Mouse (Mus musculus) liver, embryonic 14.5 days (tissue): ENCODE data around the gene Efcab9. TPM values are rescaled to one million over a fixed set of nuclear protein-coding genes. Genes with fewer than 3 reads are reported as not detected.

Experiments used
- ATAC-seq: fragments of 200-750 bp; cut with Nextera tagmentation; 2 replicates; pipeline ENCODE4 v1.8.0; 2017; ENCODE audit warnings: moderate number of reproducible peaks, mild to moderate bottlenecking, moderate library complexity; ENCODE audit not compliant: insufficient read depth
- DNase-seq, 3 experiments: peaks; one replicate each; pipeline ENCODE4 v3.0.0-alpha.2; 2012 to 2013; ENCODE audit warnings: low read depth in 3 of 3, low spot score in 3 of 3
- H3K27ac ChIP-seq: fragments of 300-500 bp; sonication (generic); 2 replicates; pipeline ENCODE4 v1.5.1; 2014; ENCODE audit warnings: moderate library complexity, mild to moderate bottlenecking, control low read depth, inconsistent platforms
- H3K27me3 ChIP-seq: fragments of 300-500 bp; sonication (generic); 2 replicates; pipeline ENCODE4 v1.6.1; 2014; ENCODE audit warnings: mild to moderate bottlenecking, low read length, moderate library complexity; ENCODE audit not compliant: control insufficient read depth, insufficient read depth
- H3K36me3 ChIP-seq: fragments of 300-500 bp; sonication (generic); replicated peaks from 2 replicates; pipeline ENCODE4 v1.6.1; 2014; ENCODE audit warnings: low read depth; ENCODE audit not compliant: control insufficient read depth, insufficient read depth
- H3K4me1 ChIP-seq, 2 experiments: fragments of 200-500 bp in 1 of 2; fragments of 300-500 bp in 1 of 2; sonication (generic) in 1 of 2; replicated peaks; 2 replicates each; pipeline ENCODE4 v1.6.1; 2012 to 2014; ENCODE audit warnings: antibody characterized with exemption in 1 of 2, inconsistent platforms in 1 of 2, low read length in 1 of 2; ENCODE audit not compliant: control insufficient read depth in 2 of 2, insufficient read depth in 2 of 2
- H3K4me2 ChIP-seq: fragments of 300-500 bp; sonication (generic); 2 replicates; pipeline ENCODE4 v1.6.1; 2014; ENCODE audit warnings: low read depth, mild to moderate bottlenecking, control low read depth, moderate library complexity
- H3K4me3 ChIP-seq, 2 experiments: fragments of 200-500 bp in 1 of 2; fragments of 300-500 bp in 1 of 2; sonication (generic) in 1 of 2; 2 replicates each; pipeline ENCODE4 v1.5.1; 2012 to 2014; ENCODE audit warnings: low read depth in 2 of 2, low read length in 2 of 2, mild to moderate bottlenecking in 2 of 2, control low read depth in 1 of 2, inconsistent platforms in 1 of 2, moderate library complexity in 1 of 2; ENCODE audit not compliant: insufficient read depth in 1 of 2
- H3K9ac ChIP-seq: fragments of 300-500 bp; sonication (generic); replicated peaks from 2 replicates; pipeline ENCODE4 v1.6.1; 2014; ENCODE audit warnings: mild to moderate bottlenecking, control low read depth, moderate library complexity
- H3K9me3 ChIP-seq: fragments of 300-500 bp; sonication (generic); 2 replicates; pipeline ENCODE4 v1.6.1; 2016; ENCODE audit warnings: low read length, mixed read lengths; ENCODE audit not compliant: control insufficient read depth
- CTCF ChIP-seq: IDR thresholded peaks from 2 replicates; pipeline ENCODE4 v1.5.1; 2016; ENCODE audit warnings: antibody characterized with exemption, low read depth, control low read depth
- EP300 ChIP-seq: IDR thresholded peaks from 2 replicates; pipeline ENCODE4 v1.6.1; 2016; ENCODE audit warnings: antibody characterized with exemption, low read depth
- WGBS: fragments of 180-500 bp; shearing (Covaris S2); extraction: QIAGEN DNeasy Blood & Tissue Kit; methylation state at CpG from one replicate; pipeline ENCODE4 v1.1.7; 2014; ENCODE audit not compliant: insufficient replicate concordance; 5-methylcytosine and 5-hydroxymethylcytosine counted together
- polyA plus RNA-seq, 2 experiments: library from polyadenylated mRNA; depleted of rRNA in 1 of 2; stranded (reverse) in 1 of 2; unstranded in 1 of 2; fragments of >200 nt; fragmentation: Nextera tagmentation in 1 of 2; extraction: Ambion mirVana in 1 of 2; gene quantifications; 2 replicates each; pipeline versions ENCODE4 v1.2.1 to v1.2.3; 2012 to 2014

Efcab9 gene
- polyA plus RNA-seq, 2 experiments = 0.22 to 0.26 TPM

DNA sequence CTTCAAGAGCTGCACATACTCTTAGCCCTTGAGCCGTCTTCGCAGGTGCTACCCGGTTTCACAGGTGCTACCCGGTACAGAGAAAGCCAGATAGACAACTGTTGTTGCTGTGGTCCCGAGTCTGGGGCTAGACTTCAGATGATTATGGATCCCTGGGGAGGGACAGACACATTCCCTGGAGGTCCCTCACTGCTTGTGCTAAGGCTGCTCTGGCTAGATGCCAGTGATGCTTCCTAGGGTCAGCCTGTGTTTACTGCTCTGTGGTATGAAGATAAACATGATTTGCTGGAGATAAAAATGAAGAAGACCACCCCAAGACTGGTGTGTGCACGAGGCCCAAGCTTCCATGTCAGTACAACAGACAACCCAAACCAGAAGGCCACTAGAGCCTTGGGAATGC, 12.2 kb upstream of the Efcab9 start:
- ATAC-seq = no peak
- Histone ChIP-seq H3K4me2 (peak overlapping the region; percentile 83), H3K27ac (peak overlapping the region; percentile 95), H3K9me3 (no peaks in the 10 kb centered on the region), H3K27me3 (no peaks in the 10 kb centered on the region), H3K36me3 (peaks cover 5% of the 10 kb centered on the region; the same call in 1 of the 2 replicates), H3K9ac (peak overlapping the region; percentile 76), H3K4me3 (no peak overlapping the region), H3K4me1 (peaks cover 35 to 51% of the 10 kb centered on the region in 2 experiments)
- no peak for TF ChIP-seq EP300
- no peak for TF ChIP-seq CTCF
- 74% methylated on average over 6 of the region's 6 CpGs for WGBS
- no peak for DNase-seq

DNA sequence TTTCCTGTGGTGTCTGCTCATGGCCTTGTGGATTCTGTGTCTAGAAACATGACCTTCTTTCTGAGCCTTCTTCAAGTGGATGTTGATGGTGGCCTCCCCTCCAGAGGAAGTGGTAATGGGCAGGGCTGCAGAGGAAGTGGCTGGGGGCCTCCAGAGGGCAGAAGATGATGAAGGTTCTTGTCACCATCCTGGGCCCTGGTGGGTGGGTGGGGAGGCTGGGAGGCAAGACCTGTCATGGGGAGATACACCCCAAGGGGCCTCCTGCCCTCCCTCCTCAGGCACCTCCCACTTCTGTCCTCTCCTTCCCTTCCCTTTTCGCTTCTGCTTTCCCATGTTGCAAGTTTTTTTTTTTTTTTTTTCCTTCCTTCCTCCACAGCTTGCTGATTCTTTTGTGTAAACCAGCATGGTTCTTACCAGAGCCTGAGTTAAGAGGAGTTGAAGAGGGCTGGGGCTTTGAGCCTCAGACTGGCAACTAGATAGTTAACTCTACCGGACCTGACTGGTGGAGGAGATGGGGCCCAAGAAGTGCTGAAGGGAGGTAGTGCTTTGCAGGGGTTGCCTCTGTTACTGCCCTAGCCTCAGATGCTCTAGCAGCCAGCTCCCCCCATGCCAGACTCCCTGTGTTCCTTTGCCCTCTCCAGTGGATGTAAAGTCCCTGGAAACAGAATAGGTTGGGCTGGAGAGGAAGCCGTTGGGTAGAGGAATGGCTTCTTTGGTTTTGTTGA, 11.0 kb upstream of the Efcab9 start:
- peak; percentile 97 for ATAC-seq
- TF ChIP-seq CTCF (peak; percentile 61), EP300 (peak; percentile 43)
- Histone ChIP-seq H3K27ac (peak overlapping the region; percentile 95), H3K9ac (peak overlapping the region; percentile 76), H3K27me3 (no peaks in the 10 kb centered on the region), H3K36me3 (peaks cover 5% of the 10 kb centered on the region; the same call in 1 of the 2 replicates), H3K9me3 (no peaks in the 10 kb centered on the region), H3K4me3 (peak overlapping the region; percentile 43 to 50), H3K4me1 (peaks cover 44 to 63% of the 10 kb centered on the region in 2 experiments), H3K4me2 (peak overlapping the region; percentile 83)
- peak; percentile 74 to 82 (median 80) for DNase-seq
- WGBS = 13% methylated on average over 2 of the region's 3 CpGs

- Histone ChIP-seq H3K4me3 (peak overlapping the region; percentile 43 to 50), H3K27me3 (no peaks in the 10 kb centered on the region), H3K9me3 (no peaks in the 10 kb centered on the region), H3K4me1 (peaks cover 44 to 64% of the 10 kb centered on the region in 2 experiments), H3K9ac (peak overlapping the region; percentile 76), H3K36me3 (peaks cover 5% of the 10 kb centered on the region; the same call in 1 of the 2 replicates), H3K27ac (peak overlapping the region; percentile 95), H3K4me2 (peak overlapping the region; percentile 83)
- WGBS = 36% methylated on average over 4 of the region's 4 CpGs
- TF ChIP-seq EP300 (no peak), CTCF (no peak)
- no peak for DNase-seq
- no peak for ATAC-seq
Observed at GRCm38 (mm10) chr11:32542181-32542580, 10.3 kb upstream of the Efcab9 start.

DNA sequence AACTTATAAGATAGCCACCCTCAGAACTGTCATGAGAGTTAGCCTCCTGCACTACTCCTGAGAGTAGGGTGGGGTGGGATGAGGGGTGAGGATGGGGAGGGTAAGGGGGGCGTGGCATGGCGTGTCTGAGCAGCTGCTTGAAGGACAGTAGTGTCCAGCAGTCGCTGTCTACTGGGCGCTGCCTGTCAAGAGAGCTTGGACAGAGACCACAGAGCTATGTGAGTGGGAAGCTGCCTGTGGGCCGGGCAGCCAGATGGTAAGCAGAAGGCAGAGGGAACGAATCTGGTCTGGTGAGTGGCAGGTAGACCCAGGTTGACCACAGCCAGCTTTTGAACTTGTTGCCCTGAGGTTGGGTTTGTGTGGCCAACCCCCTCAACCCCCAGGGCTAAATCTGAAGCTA, 8.6 kb upstream of the Efcab9 start:
- Histone ChIP-seq H3K4me1 (peaks cover 44 to 64% of the 10 kb centered on the region in 2 experiments), H3K27ac (no peak overlapping the region), H3K9ac (no peak overlapping the region), H3K36me3 (peaks cover 5% of the 10 kb centered on the region; the same call in 1 of the 2 replicates), H3K27me3 (no peaks in the 10 kb centered on the region), H3K9me3 (no peaks in the 10 kb centered on the region), H3K4me3 (no peak overlapping the region), H3K4me2 (no peak overlapping the region)
- WGBS = 59% methylated on average over 6 of the region's 6 CpGs
- no peak for DNase-seq
- TF ChIP-seq CTCF (no peak), EP300 (no peak)
- ATAC-seq = no peak

- no peaks in the 10 kb centered on the region for H3K9me3 ChIP-seq
- WGBS = 77% methylated on average over 7 of the region's 7 CpGs
- peaks cover 45 to 69% of the 10 kb centered on the region in 2 experiments for H3K4me1 ChIP-seq
- no peak overlapping the region for H3K4me3 ChIP-seq
- H3K27ac ChIP-seq = peak overlapping the region; percentile 48; the same call in 1 of the 2 replicates
- H3K36me3 ChIP-seq = peaks cover 5% of the 10 kb centered on the region; the same call in 1 of the 2 replicates
- H3K4me2 ChIP-seq = no peak overlapping the region
- no peak for DNase-seq
- H3K27me3 ChIP-seq = no peaks in the 10 kb centered on the region
- TF ChIP-seq EP300 (no peak), CTCF (no peak)
- H3K9ac ChIP-seq = no peak overlapping the region
- no peak for ATAC-seq
Observed at GRCm38 (mm10) chr11:32539717-32540116, 7.8 kb upstream of the Efcab9 start.
